Mouse (Mus musculus) urinary bladder, postnatal 36 days (tissue): ENCODE measurements around the gene Plxna4.

Experiments used
- DNase-seq, 2 experiments: peaks; one replicate each; pipeline ENCODE4 v3.0.0; 2022; ENCODE audit warnings: low spot score in 2 of 2, mixed read lengths in 1 of 2

Gene Plxna4

GRCm38 (mm10) chr6:32179346-32180011 lies 408.5 kb downstream of the Plxna4 start:
- peak in 1 of 2 experiments; percentile 7 for DNase-seq

DNA sequence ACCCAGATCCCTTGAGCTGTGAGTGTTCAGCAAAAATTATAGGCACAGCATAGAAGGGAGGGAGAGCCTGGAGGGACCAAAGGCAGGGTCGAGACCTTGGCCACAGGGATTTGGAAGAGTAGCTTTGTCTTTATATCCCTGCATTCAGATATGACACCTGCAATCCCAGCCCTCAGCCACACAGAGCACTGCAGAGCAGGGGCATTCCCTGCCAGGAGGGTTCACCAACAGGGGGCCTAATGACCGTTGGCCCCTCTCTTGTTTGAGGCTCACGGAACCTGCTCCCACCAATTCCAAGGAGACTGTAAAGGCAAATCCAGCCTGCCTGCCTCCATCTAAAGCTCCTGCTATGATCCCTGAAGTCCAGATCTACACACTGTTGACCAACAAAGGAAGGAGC lies 410.1 kb downstream of the Plxna4 start:
- no peak for DNase-seq

DNA sequence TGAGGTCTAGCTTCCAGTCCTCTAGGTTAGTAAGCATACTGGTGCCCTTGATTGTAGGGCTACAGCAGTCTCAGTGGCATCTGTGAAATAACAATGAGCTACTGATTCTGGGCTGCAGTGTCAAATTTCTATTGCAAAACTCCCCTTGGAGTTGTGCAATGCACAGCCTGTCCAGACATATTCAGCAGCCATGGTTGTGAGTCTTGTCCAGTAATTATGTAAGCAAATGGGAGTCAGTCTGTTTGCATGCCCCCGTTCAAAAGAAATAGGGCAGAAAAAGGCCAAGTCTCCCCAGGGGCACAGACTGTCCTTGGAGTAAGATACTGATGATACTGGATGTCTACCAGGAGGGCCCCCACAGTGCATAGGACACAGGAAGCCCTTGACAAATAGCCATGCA lies 420.3 kb downstream of the Plxna4 start:
- DNase-seq, result peak; percentile 73 to 74

- no peak for DNase-seq
Measured at GRCm38 (mm10) chr6:32160370-32160769, 427.6 kb downstream of the Plxna4 start.

DNA sequence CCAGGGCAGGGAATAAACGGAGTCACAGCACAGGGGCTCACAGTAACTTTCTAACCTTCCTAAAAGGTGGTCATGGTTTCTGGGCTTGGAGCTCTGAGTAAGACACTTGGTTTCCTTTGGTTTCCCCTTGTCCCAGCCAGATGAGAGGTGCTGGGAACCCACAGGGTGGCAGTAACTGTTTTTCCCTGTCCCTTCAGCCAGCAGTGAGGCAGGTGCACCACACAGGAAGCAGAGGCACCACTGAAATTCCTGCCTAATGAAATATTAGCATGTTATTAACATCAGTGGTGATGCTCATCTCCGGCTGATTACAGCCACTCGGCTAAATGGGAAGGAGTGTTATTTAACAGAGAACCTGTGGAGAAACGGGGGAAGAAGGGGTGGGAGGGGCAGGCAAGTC lies 428.1 kb downstream of the Plxna4 start:
- no peak for DNase-seq

DNA sequence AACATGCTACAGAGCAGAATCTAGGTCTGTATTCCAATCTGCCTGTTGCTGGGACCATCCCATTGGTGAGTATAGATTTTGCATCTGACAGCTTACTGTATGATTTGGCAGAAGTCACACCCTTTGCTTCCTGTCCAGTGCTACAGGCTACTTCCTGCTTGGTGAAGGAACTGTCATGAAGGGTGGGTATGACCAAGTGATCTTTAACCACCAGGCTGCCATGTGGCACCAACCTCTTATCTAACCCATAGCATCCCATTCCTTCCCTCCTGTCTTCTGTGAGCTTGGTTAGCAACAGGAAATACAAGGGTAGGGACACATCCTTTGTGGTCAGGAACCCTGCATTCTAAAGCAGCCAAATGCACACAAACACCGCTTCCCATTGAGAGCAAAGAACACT lies 429.6 kb downstream of the Plxna4 start:
- DNase-seq, result no peak

- no peak for DNase-seq
Measured at GRCm38 (mm10) chr6:32153170-32153569, 434.8 kb downstream of the Plxna4 start.

DNA sequence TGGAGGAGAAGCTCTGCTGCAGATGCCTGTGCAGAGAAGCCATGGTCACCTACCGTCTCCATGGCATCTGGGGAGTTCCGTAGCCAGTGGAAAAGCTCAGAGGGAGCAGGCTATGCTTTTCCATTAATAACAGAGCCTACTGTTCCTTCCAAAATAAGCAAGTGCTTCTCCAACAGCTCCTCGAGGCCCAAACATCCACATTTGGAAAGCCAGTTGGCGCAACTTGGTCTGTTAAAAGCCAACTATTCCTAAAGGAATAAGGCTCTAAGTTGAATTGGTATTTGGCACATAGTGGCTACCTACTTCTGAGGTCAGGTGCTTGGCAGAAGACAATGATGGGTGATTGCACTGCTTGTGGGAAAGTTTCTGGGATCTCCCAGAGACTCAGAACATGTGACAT lies 437.2 kb downstream of the Plxna4 start:
- no peak for DNase-seq

DNA sequence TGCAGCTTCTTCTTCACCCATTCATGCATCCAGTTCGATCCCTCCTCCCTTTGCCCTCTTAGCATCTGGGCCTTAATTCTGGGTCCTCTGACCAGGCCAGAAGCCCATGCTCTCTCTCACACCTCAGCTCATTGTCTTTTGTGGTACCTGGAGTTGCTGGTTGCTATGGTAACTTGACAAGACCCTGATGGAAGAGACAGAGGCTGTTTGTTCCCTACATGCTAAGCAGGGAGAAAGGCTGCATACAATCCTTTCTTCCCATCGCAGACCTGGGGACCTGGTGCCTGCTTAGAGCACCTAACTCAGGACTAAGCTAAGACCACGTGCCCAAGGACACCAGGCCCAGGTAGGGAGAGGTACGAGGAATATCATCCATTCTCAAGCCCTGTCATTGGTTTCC lies 443.2 kb downstream of the Plxna4 start:
- no peak for DNase-seq

- DNase-seq, result no peak
Measured at GRCm38 (mm10) chr6:32139537-32139936, 448.5 kb downstream of the Plxna4 start.

- no peak for DNase-seq
Measured at GRCm38 (mm10) chr6:32126914-32127313, 461.1 kb downstream of the Plxna4 start.

DNA sequence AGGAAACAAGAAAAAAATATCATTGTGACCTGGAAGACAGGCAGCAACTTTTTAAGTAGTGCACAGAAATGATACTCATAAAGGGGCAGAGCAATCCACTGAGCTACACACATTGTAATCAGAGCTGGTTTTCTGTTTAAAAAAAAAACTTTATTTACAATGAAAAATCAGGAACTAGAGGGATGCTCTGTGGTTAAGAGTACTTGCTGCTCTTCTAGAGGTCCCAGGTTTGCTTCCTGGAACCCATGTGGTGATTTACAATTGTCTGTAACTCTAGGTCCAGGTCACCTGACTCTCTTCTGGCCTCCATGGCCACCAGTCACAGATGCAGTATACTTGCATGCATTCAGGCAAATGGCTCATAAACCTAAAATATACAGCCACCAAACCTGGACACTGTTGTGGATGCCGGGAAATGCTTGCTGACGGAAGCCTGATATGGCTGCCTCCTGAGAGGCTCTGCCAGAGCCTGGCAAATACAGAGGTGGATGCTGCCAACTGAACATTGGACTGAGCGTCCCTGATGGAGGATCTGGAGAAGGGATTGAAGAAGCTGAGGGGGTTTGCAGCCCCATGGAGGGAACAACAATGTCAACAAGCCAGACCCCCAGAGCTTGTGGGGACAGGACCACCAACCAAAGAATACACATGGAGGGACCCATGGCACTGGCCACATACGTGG lies 465.3 kb downstream of the Plxna4 start:
- DNase-seq, result no peak

DNA sequence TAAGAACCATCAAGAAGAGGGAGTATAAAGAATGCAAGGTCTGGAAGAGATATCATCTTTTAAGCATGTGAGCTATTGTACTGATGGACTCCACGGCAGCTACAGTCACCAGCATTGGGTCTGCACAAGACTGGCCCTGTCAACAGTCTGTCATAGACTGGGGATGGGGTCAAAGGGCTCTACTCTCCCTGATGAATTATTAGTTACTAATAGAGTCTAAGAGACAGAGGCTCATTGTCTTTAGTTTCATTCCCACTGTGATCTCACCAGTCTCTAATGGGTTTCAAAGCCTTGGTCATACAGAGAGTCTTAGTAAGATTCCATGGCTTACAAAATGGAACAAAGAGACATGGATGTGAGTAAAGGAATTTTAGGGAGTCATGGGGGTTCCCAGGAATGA lies 467.1 kb downstream of the Plxna4 start:
- DNase-seq, result no peak

DNA sequence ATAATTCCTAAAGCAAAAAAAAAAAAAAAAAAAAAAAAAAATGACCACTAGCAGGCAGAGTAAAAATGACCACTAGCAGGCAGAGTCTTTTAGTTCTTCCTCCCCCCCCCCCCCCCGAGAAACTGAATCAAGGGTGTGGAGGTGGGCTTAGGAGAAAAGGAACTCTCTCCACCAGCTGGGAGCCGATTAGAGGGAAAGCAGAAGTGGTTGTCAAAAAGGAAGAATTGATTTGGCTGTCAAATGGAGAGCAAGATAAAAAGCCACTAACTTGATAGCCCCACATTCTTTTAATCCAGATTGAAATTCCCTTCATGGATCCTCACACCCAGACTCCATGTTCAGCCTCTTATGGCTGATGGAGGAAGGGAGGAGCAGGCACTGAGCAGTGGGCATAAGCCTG lies 478.8 kb downstream of the Plxna4 start:
- DNase-seq, result no peak

- no peak for DNase-seq
Measured at GRCm38 (mm10) chr6:32105547-32106275, 482.3 kb downstream of the Plxna4 start.
